Mouse (Mus musculus) G1E (cell line): ENCODE results near the gene Npas3.

Experiments
- CTCF ChIP-seq: IDR thresholded peaks from 2 replicates; pipeline ENCODE4 v1.5.1; 2012; ENCODE audit warnings: low read depth, low read length, inconsistent platforms, mixed read lengths
- GATA1 ChIP-seq: IDR thresholded peaks from 2 replicates; pipeline ENCODE4 v1.6.1; 2012; ENCODE audit warnings: borderline replicate concordance, low read length, inconsistent platforms, mixed read lengths

DNA sequence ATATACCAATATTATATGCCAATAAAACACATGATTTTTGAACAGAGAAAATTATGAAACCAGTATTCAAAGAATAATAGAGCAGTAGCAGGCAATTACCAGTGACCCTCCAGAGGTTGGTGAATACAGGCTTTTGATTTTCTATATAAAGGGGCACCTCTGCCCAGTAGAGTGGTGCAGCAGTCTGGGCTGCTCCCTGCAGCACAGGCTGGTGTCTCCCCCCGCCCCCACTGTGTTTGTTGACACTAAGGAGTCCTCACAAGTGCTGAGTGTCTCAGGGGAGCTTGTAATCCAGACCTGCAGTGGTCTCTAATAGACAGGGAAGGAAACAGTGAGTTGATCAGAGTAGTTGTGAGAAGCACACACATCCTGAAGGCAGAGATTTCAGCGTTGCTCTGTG lies 68.2 kb downstream of the Npas3 start:
- TF ChIP-seq CTCF (no peak), GATA1 (no peak)
